Mouse (Mus musculus) heart, embryonic 14.5 days (tissue): ENCODE results near the gene Zp1. TPM values are rescaled to one million over a fixed set of nuclear protein-coding genes. Genes with fewer than 3 reads are reported as not detected.

Experiments used
- ATAC-seq: fragments of 200-750 bp; cut with Nextera tagmentation; 2 replicates; pipeline ENCODE4 v1.8.0; 2017; ENCODE audit warnings: low read depth, moderate TSS enrichment; ENCODE audit not compliant: insufficient number of reproducible peaks, insufficient read depth, low FRiP score
- H3K27ac ChIP-seq, 2 experiments: fragments of 200-500 bp in 1 of 2; fragments of 300-500 bp in 1 of 2; sonication (generic) in 1 of 2; replicated peaks in 1 of 2; 2 replicates each; pipeline ENCODE4 v1.5.1; 2012 to 2014; ENCODE audit warnings: low read depth in 2 of 2, low read length in 2 of 2, control low read depth in 1 of 2, mild to moderate bottlenecking in 1 of 2, mixed read lengths in 1 of 2; ENCODE audit not compliant: control insufficient read depth in 1 of 2, insufficient read depth in 1 of 2
- H3K27me3 ChIP-seq: fragments of 300-500 bp; sonication (generic); 2 replicates; pipeline ENCODE4 v1.6.1; 2014; ENCODE audit warnings: mild to moderate bottlenecking, low read length, control low read depth; ENCODE audit not compliant: control insufficient read depth, insufficient read depth
- H3K36me3 ChIP-seq: fragments of 300-500 bp; sonication (generic); 2 replicates; pipeline ENCODE4 v1.6.1; 2014; ENCODE audit warnings: mild to moderate bottlenecking, control low read depth, low read length, mixed read lengths; ENCODE audit not compliant: control insufficient read depth, insufficient read depth
- H3K4me1 ChIP-seq, 2 experiments: fragments of 200-500 bp in 1 of 2; fragments of 300-500 bp in 1 of 2; sonication (generic) in 1 of 2; 2 replicates each; pipeline ENCODE4 v1.6.1; 2012 to 2014; ENCODE audit warnings: low read length in 2 of 2, control low read depth in 1 of 2, mixed read lengths in 1 of 2; ENCODE audit not compliant: control insufficient read depth in 2 of 2, insufficient read depth in 2 of 2
- H3K4me2 ChIP-seq: fragments of 300-500 bp; sonication (generic); 2 replicates; pipeline ENCODE4 v1.6.1; 2014; ENCODE audit warnings: mild to moderate bottlenecking, low read length
- H3K4me3 ChIP-seq, 2 experiments: fragments of 200-500 bp in 1 of 2; fragments of 300-500 bp in 1 of 2; sonication (generic) in 1 of 2; 2 replicates each; pipeline ENCODE4 v1.5.1; 2012 to 2014; ENCODE audit warnings: low read length in 2 of 2, mild to moderate bottlenecking in 2 of 2, control low read depth in 1 of 2, low read depth in 1 of 2, moderate library complexity in 1 of 2; ENCODE audit not compliant: control insufficient read depth in 1 of 2, insufficient read depth in 1 of 2
- H3K9ac ChIP-seq: fragments of 300-500 bp; sonication (generic); 2 replicates; pipeline ENCODE4 v1.6.1; 2014; ENCODE audit warnings: mild to moderate bottlenecking, low read length
- H3K9me3 ChIP-seq: fragments of 300-500 bp; sonication (generic); 2 replicates; pipeline ENCODE4 v1.6.1; 2016; ENCODE audit warnings: low read length, control low read depth; ENCODE audit not compliant: control insufficient read depth
- WGBS: fragments of 180-500 bp; shearing (Covaris S2); extraction: QIAGEN DNeasy Blood & Tissue Kit; methylation state at CpG from one replicate; pipeline ENCODE4 v1.1.7; 2014; 5-methylcytosine and 5-hydroxymethylcytosine counted together
- polyA plus RNA-seq: library from polyadenylated mRNA; unstranded; fragments of >200 nt; fragmentation: Nextera tagmentation; extraction: Ambion mirVana; gene quantifications from 2 replicates; pipeline ENCODE4 v1.2.1, GENCODE M21; 2014

Zp1 gene
- polyA plus RNA-seq, 1 experiment from 2014 or later, result not detected

- 25% methylated on average over 3 of the region's 3 CpGs for WGBS
- H3K9me3 ChIP-seq, result no peaks in the 10 kb centered on the region
- no peak overlapping the region for H3K9ac ChIP-seq
- ATAC-seq, result no peak
- H3K4me3 ChIP-seq, result no peak overlapping the region
- H3K27me3 ChIP-seq, result peaks cover 4% of the 10 kb centered on the region; the same call in 1 of the 2 replicates
- H3K36me3 ChIP-seq, result peaks cover 24% of the 10 kb centered on the region
- no peak overlapping the region for H3K4me2 ChIP-seq
- H3K27ac ChIP-seq, result no peak overlapping the region
- peaks cover 15 to 23% of the 10 kb centered on the region in 2 experiments for H3K4me1 ChIP-seq
Measured at GRCm38 (mm10) chr19:10938771-10939170, 18.3 kb upstream of the Zp1 start.

- H3K9ac ChIP-seq, result no peak within 1 kb of the TSS
- H3K4me3 ChIP-seq, result no peak within 1 kb of the TSS
- peaks cover 4% of the 10 kb centered on the region; the same call in 1 of the 2 replicates for H3K27me3 ChIP-seq
- H3K9me3 ChIP-seq, result no peaks in the 10 kb centered on the region
- WGBS, result 10% methylated on average over 5 of the region's 5 CpGs
- no peak within 1 kb of the TSS for H3K27ac ChIP-seq
- H3K4me2 ChIP-seq, result no peak within 1 kb of the TSS
- ATAC-seq, result no peak
- H3K4me1 ChIP-seq, result peaks cover 15 to 23% of the 10 kb centered on the region in 2 experiments
- H3K36me3 ChIP-seq, result peaks cover 7% of the 10 kb centered on the region
Measured at GRCm38 (mm10) chr19:10937110-10937563, 16.7 kb upstream of the Zp1 start, which contains the start of gene Ptgdr2. TSS of gene Ptgdr2 (plus strand) at chr19:10937160.

DNA sequence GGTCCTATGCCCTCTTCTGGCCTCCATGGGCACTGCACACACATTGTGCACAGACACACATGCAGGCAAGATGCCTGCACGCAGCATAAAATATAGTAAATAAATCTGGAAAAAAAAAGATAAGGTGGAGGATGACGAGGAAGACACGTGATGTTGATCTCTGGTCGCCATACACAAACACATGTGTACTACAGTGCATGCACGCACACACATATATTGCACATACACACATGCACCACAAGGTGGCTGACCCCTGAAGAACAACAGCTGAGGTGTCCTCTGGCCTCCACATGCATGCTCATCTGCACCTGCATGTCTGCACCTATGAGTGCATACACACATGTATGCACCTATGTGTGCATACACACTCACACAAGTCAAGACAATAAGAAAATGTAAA lies 15.6 kb upstream of the Zp1 start:
- H3K27ac ChIP-seq, result no peak overlapping the region
- WGBS, result 92% methylated on average over 5 of the region's 5 CpGs
- no peaks in the 10 kb centered on the region for H3K9me3 ChIP-seq
- H3K9ac ChIP-seq, result no peak overlapping the region
- H3K4me3 ChIP-seq, result no peak overlapping the region
- H3K4me1 ChIP-seq, result peaks cover 13 to 21% of the 10 kb centered on the region in 2 experiments
- no peaks in the 10 kb centered on the region for H3K36me3 ChIP-seq
- H3K27me3 ChIP-seq, result no peaks in the 10 kb centered on the region; the same call in 1 of the 2 replicates
- no peak for ATAC-seq
- H3K4me2 ChIP-seq, result no peak overlapping the region

DNA sequence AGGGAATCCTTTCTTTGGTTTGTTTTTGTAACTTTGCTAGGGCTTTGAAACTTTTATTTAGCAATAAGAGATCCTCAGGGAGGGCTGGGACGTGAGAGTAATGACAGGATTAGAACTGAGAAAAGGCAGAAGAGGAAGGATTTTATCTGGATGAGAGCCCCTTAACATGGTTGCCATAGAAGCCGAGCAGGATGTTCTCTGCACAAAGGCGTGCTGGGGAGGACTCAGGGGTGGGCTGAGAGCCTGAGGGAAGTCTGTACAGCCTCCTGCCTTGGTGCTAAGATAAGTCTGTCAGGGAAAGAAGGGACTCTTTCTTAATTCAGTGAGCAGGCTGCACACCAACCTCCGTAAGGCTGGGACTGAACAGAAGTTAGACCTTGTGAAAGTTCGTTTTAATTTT lies 14.6 kb upstream of the Zp1 start:
- 0 out of 2 replicates have a peak, but pooled peaks have one; percentile 52 for ATAC-seq
- Histone ChIP-seq H3K9me3 (no peaks in the 10 kb centered on the region), H3K4me3 (no peak overlapping the region), H3K4me1 (peaks cover 6 to 15% of the 10 kb centered on the region in 2 experiments; a peak in 3 of 4 replicates), H3K36me3 (no peaks in the 10 kb centered on the region), H3K27me3 (no peaks in the 10 kb centered on the region; the same call in 1 of the 2 replicates), H3K27ac (peak overlapping the region; percentile 39 to 64), H3K4me2 (no peak overlapping the region), H3K9ac (no peak overlapping the region)
- WGBS, result 16% methylated on average over 5 of the region's 5 CpGs

- Histone ChIP-seq H3K4me3 (no peak overlapping the region), H3K4me2 (no peak overlapping the region), H3K27me3 (no peaks in the 10 kb centered on the region), H3K9ac (no peak overlapping the region), H3K36me3 (no peaks in the 10 kb centered on the region), H3K27ac (no peak overlapping the region), H3K9me3 (no peaks in the 10 kb centered on the region), H3K4me1 (peaks cover 12 to 13% of the 10 kb centered on the region in 2 experiments)
- WGBS, result 70% methylated on average over 2 of the region's 2 CpGs
- ATAC-seq, result no peak
Measured at GRCm38 (mm10) chr19:10930641-10931040, 10.2 kb upstream of the Zp1 start.

GRCm38 (mm10) chr19:10926666-10927065 lies 6.2 kb upstream of the Zp1 start:
- Histone ChIP-seq H3K27ac (peak overlapping the region; percentile 62 to 66), H3K4me3 (no peak overlapping the region), H3K4me2 (no peak overlapping the region), H3K36me3 (no peaks in the 10 kb centered on the region), H3K27me3 (no peaks in the 10 kb centered on the region), H3K9ac (peak overlapping the region; percentile 2; the same call in 1 of the 2 replicates), H3K9me3 (no peaks in the 10 kb centered on the region), H3K4me1 (peaks cover 7 to 9% of the 10 kb centered on the region in 2 experiments)
- no peak; the same call in 1 of the 2 replicates for ATAC-seq
- 28% methylated on average over 4 of the region's 4 CpGs for WGBS

GRCm38 (mm10) chr19:10926123-10926621 lies 5.7 kb upstream of the Zp1 start:
- no peak for ATAC-seq
- peak overlapping the region; percentile 62 to 66 for H3K27ac ChIP-seq

GRCm38 (mm10) chr19:10924220-10924619 lies 3.8 kb upstream of the Zp1 start:
- no peak for ATAC-seq
- WGBS, result 50% methylated on average over 4 of the region's 4 CpGs
- Histone ChIP-seq H3K9me3 (no peaks in the 10 kb centered on the region), H3K4me1 (peaks cover 7 to 9% of the 10 kb centered on the region in 2 experiments), H3K36me3 (no peaks in the 10 kb centered on the region), H3K27me3 (no peaks in the 10 kb centered on the region), H3K4me2 (no peak overlapping the region), H3K4me3 (no peak overlapping the region), H3K9ac (no peak overlapping the region), H3K27ac (no peak overlapping the region)

More at GRCm38 (mm10) chr19:10926123-10926621, 5.7 kb upstream of the Zp1 start:
- Histone ChIP-seq H3K27me3 (no peaks in the 10 kb centered on the region), H3K9me3 (no peaks in the 10 kb centered on the region), H3K4me3 (no peak overlapping the region), H3K9ac (peak overlapping the region; percentile 2; the same call in 1 of the 2 replicates), H3K4me1 (peaks cover 7 to 9% of the 10 kb centered on the region in 2 experiments), H3K4me2 (no peak overlapping the region), H3K36me3 (no peaks in the 10 kb centered on the region)
- WGBS, result 64% methylated on average over 5 of the region's 6 CpGs
